12 mouse cellular contexts compared by ENCODE assay signal in genomic region chr13:22857461-22857860, GRCm38 (mm10).
"Had no signal": no experiment of that assay in that cellular context is flagged by ENCODE, and none has a peak within 500 bp of the region (broad histone marks: within the 10 kb centered on the region; RNA-seq: fewer than 3 reads in every experiment).

Gene Vmn1r211, minus strand, starts transcription at chr13:22857561.

- DNase-seq: left cerebral cortex, postnatal 4 days; liver; liver, embryonic 13.5 days; liver, postnatal 0 days; lung, adult 18-20 months; lung, adult 2 months; lung, embryonic 14.5 days; lung, postnatal 10 days; lung, postnatal 14 days; lung, postnatal 36 days; lung, postnatal 4 days; midbrain, embryonic 14.5 days had no signal
